Mouse (Mus musculus) embryo, embryonic 11 days (tissue): Measurements from ENCODE around the gene Carns1.

Source experiments
- DNase-seq: peaks from one replicate; pipeline ENCODE4 v3.0.0-alpha.2; 2015

Gene Carns1

DNA sequence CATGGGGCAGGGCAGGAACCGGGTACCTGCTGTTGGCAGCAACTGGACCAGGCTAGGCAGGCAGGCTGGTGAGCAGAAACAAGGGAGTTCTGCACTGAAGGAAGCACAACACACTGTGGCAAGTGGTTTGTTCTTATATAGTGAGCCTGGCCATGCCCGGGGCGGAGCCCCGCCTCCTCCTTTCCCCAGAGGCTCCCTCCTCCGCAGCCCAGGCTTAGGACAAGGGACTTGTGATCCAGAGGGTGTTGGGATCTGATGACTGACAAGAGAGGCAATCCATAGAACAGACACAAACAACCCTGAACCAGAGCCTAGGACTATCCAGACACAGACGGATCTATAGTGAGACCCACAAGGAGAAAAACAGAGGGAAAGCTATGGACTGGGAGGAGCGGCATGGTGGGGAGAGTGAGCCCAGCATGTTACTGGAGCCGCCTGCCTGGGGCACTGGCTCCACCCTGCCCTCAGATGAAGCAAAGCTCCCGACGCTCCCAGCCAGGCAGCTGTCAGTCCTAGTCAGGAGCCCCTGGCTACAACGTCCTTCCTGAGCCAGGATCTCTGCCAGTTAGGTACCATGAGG lies at the start of gene Carns1:
Gene Carns1, minus strand, starts transcription at position 112 of the 580 bp plus-strand sequence.
- peak; percentile 50 for DNase-seq

DNA sequence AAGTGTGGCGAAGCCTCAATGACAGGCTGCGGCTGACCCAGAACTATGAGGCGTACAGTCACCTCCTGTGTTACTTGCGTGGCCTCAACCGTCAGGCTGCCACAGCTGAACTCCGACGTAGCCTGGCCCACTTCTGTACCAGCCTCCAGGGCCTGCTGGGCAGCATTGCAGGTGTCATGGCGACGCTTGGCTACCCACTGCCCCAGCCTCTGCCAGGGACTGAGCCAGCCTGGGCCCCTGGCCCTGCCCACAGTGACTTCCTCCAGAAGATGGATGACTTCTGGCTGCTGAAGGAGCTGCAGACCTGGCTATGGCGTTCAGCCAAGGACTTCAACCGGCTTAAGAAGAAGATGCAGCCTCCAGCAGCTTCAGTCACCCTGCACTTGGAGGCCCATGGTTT lies 46.9 kb upstream of the Carns1 start:
- DNase-seq: no peak

DNA sequence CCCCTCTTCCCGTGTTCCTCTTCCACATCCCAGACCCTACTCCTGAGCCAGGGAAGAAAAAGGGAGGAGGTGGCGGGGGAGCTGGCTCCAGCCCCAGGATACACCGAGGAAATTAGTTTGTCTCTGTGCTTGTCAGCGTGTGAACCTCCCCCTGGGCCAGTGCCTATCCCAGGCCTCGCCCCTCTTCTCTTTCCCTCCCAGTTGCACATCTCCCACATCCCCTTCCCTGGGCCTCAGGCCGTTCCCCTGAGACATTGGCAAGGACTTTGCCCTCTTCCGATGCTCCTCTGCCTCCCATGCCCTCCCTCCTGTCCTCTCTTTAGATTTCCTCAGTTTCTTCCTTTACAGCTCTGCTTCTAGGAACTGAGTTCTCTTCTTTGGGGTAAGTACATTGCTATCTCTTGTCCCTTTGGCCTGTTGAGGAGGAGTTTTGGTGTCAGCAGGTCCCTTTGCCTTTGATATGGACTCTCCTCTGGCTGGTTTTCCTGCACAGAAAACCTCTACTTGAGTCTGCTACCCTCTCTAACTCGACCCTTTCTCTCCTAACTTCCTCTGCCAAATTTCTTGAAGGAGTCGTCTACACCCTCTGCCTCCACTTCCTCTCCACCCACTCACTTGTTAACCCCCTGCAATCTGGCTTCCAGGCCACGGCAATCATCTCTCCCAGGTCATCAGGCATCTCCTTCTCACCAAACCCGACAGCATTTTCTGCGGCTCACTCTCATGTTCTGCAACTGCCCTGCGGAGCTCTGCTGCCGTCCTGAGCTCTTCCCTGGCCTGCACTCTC lies 45.9 kb upstream of the Carns1 start:
- no peak for DNase-seq

DNA sequence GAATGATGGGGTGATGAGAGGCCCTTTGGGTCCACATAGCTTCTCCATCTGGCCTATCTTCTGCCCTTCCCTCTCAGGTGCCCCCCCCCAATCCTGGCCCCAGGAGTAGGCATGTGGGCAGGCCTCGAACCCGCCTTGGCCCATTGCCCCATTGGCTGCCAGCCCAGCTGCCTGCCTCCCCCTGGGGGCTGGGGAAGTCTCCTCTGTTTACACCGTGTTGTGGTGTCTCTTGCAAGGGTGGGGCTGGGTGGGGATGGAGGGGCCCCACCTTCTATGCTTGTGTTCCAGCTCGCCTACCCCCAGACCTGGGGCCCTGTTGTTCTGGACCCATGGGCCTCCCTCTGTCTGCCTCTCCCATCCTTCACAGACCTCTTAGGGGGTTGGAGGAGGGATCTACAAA lies 45.1 kb upstream of the Carns1 start:
- no peak for DNase-seq

DNA sequence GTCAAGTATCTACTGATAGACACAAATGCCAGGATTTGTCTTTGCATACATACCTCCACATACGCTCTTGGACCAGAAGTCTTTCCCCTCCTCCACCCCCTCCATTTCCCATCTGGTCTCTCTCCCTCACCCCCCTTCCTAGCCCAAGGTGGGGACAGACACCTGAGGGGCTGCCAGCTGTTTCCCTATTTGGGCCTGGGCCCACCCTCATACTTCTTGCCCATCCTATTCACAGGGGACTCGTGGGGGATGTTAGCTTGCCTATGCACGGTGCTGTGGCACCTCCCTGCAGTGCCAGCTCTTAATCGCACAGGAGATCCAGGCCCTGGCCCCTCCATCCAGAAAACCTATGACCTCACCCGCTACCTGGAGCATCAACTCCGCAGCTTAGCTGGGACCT lies 44.7 kb upstream of the Carns1 start:
- no peak for DNase-seq

DNA sequence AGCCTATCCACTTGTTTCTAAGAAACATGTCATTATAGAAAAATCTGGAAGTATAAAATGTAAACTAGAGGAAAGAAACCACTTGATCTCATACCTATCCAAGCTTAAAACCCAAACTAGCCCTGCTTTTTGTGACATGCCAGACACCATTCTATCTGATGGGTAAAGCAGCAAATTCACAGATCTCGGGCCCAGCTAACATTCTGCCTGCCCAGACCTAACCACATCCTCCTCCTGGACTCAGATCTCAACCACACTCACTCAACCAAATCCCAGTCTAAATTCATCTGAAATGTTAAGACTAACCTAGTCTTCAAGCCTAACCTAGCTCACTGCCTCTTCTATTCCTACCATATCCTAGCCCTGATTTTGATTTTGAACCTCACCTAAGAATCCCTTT lies 43.5 kb upstream of the Carns1 start:
- DNase-seq: no peak

DNA sequence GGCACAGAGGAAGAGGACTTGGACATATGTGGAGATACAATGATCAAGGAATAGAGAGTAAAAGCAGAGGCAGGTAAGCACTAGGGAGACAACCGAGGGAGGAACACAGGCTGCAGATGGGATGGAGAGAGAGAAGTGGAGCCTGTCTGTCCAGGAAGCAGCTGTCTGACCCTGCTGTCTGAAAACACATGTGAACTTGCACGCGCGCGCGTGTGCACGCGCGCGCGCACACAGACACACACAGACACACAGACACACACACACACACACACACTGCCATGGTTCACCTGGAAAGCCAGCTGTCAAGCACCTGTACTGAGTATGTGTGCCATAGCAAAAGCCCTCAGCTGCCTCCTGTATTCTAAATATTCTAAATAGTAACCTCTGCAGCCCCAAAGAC lies 43.0 kb upstream of the Carns1 start:
- DNase-seq: no peak

DNA sequence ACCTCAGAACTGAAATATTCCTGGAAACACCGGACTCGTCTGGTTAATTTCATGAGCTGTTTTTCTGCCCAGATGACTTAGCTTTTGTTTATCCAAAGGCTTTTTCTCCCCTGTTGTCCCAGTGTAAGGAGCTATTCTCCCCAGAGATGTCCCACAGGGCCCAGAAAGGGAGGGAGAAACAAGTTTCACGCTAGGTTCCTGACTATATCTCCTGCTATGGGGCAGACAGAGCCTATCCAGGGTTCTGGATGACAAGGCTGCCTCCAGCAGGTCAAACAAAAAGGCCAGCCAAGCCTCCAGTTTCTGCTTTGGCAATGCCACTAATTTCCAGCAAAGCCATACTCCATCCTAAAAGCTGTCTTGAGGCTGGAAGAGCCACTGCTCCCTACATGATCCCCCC lies 42.6 kb upstream of the Carns1 start:
- DNase-seq: no peak

DNA sequence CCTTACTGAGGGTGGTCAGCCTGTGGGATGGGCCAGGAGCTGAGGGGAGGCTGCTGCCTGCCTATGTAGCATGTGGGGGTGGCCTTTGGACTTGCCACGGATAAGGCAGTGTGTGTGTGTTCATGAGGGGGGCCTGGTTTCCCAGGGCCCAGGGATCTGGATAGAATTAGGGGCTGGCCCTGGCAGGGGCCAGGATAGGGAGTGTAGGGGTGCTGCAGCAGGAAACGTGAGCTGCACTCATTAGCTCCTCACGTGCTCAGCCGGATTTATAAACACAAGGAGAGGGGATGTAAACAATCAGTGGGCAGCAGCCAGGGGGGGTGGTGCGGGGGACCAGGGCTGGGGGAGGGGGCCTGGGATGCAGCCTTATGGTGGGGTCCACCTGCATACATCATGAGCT lies 41.9 kb upstream of the Carns1 start:
- no peak for DNase-seq

DNA sequence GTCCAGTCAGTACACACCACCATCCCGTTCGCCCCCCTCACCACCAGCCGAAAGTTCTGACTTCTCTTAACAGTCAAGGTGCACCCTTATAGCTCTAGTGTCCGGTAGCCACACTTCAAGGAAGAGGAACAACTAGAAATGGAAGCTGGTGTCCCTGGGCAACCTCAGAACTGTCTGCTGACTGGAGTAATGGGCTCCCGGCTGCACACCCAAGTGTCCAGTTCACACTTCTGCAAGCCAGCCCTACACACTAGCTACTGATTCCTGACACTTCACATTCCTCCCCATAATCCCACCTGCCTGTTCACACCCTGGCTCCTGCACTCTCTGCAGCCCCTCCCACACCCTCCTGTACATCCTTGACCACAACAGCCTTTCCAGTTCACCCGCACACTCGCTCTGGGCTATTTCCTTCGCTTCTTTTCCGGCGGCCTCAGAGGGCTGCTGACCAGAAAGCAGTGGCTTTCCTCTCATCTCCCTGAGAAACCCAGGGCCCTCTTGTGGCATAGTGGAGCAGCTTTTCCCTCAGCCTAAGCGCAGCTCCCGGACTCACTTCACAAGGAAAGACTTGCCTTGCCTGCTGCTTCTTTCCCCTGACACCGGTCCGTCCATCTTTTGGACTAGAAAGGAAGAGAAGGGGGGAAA lies 40.9 kb upstream of the Carns1 start:
- DNase-seq: peak; percentile 75

DNA sequence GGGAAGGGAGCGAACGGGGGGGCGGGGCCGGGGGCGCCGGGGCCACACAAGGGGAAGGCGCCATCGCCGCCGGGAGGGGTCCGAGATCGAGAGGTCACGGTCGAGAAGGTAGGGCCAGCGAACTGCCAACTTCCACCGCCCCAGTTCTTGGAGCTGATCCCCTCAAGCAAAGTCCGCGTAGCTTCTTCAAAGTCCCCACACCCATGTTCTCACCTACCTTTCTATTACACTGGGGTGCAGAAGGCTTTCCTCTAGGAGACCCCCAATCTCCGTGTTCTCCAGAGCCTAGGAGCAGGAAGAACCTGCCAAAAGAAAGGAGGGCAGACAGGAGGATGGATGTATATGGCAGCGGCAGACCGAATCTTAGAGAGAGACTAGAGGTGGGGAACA lies 40.2 kb upstream of the Carns1 start:
- no peak for DNase-seq

DNA sequence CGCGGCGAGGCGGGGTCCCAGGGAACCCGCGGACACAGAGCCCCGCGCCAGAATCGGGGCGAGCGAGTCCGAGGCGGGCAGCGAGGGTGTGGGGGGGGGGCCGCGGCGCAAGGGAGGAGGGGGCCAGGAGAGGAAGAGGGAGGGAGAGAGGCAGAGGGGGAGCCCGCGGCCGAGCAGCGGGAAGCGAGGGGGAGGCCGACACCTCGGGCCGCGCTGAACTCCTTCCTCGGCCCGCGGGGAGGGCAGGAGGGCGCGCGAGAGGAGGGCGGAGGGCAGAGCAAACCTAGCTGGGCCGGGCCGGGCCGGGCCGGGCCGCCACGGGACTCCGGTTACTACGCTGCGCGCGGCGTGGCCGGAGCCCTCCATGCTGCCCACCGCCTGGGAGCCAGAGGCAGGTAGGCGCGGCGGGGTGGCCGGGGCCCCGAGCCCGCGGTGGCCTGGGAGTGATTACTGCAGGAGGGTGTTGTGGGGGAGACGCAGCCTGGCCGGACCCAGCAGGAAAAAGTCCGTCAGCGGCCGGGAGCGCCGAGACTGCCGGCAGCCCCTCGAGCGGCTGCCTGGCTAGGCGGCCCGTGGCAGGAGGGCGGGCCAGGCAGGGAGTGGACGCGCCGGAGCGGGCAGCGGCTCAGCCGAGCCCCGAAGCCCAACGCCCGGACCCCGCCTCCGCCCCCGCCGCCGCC lies 39.6 kb upstream of the Carns1 start:
- DNase-seq: peak; percentile 67

DNA sequence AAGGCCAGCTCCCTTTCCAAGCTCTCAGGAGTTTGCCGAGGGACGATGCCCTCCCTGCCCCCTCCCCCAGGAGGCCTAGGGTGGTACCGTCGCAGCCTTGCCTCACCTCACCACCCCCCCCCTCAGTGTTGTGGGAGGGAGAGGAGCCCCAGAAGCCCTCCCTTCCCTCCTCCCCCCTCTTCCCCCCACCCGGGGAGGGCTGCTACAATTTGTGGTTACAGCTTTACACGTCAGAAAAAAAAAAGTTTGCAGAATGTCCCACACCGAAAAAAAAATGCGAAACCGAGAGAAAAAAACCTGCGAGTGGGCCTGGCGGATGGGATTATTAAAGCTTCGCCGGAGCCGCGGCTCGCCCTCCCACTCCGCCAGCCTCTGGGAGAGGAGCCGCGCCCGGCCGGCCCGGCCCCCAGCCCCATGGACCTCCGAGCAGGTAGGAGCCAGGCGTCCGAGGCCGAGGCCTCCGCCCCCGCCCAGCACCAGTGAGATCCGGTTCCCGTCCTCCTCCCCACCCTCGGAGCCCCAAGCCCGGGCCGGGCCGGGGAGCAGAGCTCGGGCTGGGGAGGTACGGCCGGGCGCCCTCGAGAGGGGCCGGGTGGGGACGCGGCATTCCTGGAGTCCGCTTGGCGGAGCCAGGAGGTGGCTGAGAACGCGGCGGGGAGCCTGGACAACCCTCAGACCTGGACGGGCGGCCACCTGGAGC lies 38.9 kb upstream of the Carns1 start, which contains the start of the genes Clcf1 and AC109138.7:
Gene Clcf1, plus strand, starts transcription at position 168 of the 700 bp plus-strand sequence.
Gene AC109138.7, plus strand, starts transcription at position 287 of the 700 bp plus-strand sequence.
- peak; percentile 74 for DNase-seq

DNA sequence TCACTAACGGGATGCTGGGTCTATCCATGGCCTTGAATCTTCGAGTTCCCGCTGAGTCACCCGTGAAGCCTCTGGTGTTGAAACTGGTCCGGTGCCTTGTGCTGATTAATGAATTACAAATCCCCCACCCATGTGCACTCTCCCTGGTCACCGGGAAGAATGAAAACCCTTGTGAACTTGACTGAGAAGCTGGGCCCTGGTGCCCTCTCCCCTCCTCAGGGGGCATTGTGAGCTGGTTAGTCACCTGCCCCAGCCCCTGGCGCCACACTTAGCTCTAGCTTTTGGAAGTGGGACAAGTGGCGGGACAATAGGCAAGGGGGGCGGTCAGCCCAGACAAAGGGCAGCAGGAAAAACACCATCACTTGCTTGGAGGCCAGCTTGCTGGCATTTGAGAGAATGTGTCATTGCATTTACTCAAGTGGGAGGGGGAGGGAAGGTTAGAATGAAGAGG lies 38.3 kb upstream of the Carns1 start:
- DNase-seq: no peak

DNA sequence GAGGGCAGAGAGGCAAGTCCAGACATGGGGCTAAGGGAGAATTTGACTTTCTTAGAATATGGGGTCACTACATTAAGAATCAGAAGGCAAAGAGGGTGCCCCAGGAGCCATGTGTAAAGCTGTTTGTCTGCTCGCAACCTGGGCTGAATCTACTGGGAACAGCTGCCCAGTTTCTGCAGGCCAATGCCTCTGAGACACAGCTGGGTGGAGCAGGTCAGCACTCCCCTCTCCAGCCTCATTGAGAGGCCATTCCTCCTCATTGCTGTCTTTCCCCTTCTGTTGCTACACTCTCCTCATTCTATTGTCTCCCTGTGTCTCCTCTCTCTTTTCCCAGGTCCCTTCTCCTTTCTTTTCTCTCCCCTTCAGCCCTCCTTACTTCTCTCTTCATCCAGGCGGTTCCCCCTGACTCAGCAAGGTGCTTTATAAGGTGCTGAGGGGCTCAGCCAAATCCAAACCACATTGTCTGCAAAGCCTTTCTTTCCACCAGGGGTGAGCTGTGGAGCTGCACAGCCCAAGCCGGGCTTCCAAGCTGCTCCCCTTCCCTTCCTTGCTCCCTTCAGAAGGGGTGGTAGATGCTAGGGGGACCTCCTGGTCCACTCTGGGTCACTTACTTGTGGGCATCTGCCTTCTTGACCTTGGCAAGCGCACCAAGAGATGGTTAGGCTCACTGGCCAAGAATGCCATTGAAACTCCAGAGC lies 36.8 kb upstream of the Carns1 start:
- DNase-seq: no peak

DNA sequence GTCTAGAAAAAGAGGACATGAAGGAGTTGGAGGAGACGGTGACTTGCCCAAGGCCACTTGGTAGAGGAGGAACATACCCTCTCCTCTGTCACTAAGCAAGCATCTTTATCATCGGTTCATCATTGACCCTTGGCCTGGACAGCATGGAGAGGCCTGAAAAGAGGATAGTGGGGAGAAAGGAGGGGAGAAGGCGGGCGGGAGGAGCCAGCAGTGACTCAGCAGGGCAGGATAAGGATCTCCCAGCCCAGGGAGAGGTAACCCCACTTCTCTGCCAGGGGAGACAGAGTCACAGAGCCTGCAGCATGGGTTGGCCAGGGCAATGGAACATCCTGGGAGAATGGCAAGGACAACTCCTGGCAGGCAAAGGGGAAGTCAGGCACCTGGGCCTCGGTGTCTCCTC lies 33.3 kb upstream of the Carns1 start:
- DNase-seq: no peak

DNA sequence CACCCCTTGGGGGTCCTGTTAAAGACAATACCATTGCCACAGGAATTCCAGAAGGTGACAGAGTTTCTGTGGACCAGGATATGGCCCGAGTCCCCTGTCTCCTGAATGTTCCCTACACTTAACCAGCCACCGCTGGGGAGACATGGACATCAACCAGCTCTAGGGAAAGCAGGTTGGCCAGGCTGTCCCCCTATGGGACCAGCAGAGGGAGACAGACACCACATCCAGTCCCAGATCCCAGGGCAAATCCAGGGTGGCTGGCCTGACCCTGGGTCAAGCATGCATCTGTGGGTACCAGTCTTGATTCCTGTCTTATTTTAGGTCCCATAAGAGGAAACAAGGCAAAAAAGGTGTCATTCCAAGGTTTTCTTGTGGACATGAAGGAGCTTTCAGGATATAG lies 31.7 kb upstream of the Carns1 start:
- DNase-seq: peak; percentile 85

DNA sequence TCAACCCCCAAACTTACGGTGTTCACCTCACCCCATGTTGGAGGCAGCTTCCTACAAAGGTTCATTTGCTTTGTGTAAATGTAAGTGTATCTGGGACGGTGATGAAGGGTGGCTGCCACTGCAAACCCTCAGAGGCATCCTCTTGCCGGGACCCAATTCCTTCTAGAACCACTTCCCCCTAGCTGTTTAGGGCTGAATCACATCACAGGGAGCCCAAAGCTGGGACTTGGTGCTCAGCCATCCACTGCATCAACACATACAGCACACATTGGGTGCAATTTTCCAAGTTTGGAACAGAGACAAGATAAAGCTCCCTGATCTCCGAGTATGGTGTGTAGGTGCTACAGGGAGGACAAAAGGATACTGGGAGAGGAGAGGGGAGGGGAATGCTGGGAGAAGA lies 29.6 kb upstream of the Carns1 start:
- DNase-seq: no peak

DNA sequence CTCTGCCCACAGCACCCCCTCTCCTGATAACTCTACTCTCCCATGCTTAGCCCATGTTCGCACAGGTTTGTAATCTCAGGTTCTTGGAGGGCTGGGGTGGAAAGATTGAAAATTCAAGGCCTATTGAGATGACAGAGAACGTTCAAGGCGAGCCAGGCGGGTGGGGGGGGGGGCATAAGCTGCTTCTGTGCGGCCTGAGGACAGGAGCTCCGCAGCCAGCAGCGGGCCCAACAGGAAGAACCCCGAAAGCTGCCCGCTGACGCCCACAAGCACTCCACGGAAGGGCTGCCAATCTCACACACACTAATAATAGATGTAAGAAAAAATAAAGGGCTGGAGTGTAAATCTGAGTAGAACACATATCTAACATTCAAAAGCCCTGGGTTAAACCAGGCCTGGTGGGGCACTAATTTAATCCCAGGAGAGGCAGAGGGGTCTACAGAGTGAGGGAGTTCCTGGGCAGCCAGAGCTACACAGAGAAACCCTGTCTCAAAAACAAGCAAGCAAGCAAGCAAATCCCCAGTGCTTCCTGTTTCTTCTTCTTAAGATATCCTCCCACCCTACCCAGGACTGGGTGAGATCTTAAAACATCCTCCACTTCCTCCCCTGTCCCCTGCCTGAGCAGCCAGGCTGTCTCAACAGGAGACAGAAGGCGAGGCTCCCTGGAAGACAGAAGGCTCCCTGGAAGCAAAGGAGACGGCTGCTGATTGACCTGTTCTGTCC lies 28.5 kb upstream of the Carns1 start:
- DNase-seq: no peak

DNA sequence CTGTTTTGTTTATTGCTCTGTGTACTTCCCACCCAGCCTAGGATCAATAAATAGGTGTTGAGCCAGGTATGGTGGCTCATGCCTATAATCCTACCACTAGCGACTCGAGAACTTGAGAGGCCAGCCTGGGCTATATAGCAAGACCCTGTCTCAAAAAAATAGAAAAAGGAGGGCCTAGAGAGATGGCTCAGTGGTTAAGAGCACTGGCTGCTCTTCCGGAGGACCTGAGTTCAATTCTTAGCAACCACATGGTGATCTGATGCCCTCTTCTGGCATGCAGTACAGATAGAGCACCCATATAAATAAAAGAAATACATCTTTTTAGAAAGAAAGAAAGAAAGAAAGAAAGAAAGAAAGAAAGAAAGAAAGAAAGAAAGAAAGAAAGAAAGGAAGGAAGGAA lies 27.9 kb upstream of the Carns1 start:
- DNase-seq: no peak

DNA sequence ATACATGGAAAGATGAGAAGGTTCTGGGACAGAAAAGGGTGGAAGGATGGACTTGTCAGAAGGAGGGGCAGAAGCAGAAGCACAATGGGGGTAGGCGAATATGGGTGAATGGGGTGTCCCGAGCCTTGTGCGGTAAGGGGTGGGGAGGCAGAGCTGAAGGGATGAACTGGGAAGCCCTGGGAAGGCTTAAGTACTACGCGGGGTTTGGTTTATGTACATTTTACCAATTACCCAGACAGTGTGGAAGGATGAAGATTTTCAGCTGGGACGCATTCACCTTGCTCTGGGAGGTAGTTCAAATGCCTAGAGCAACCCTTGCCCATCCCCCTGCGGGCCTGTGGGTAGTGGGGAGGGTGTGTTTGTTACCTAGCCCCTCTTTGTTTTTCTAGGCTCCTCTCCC lies 26.9 kb upstream of the Carns1 start:
- no peak for DNase-seq
